Mouse (Mus musculus): ENCODE results near the gene Unk. TPM values are rescaled to one million over a fixed set of nuclear protein-coding genes. Genes with fewer than 3 reads are reported as not detected.

The Unk gene
- polyA plus RNA-seq, 1 experiment = 33.9 TPM

- H3K4me1 ChIP-seq (ENCODE audit: control insufficient read depth, insufficient read depth, low read length) = peaks cover 10% of the 10 kb centered on the region
- H3K27ac ChIP-seq (ENCODE audit: insufficient read depth, low read length) = no peak overlapping the region
- H3K36me3 ChIP-seq (ENCODE audit: control insufficient read depth, insufficient read depth, low read length, poor library complexity, severe bottlenecking) = no peaks in the 10 kb centered on the region
- H3K27me3 ChIP-seq (ENCODE audit: control insufficient read depth, insufficient read depth, low read length, poor library complexity, severe bottlenecking) = no peaks in the 10 kb centered on the region
- H3K4me3 ChIP-seq (ENCODE audit: low read depth, low read length) = no peak overlapping the region
- no peak for TF ChIP-seq CTCF (IDR thresholded peaks at IDR 0.05; ENCODE audit: low read depth, low read length)
- no peak for TF ChIP-seq POLR2A (IDR thresholded peaks at IDR 0.05; ENCODE audit: insufficient read depth, low read length)
- no peak for TF ChIP-seq EP300 (IDR thresholded peaks at IDR 0.05; ENCODE audit: insufficient read depth, low read depth, low read length)
- H3K9ac ChIP-seq (ENCODE audit: low read depth, poor library complexity, severe bottlenecking) = no peak overlapping the region
- no peaks in the 10 kb centered on the region for H3K9me3 ChIP-seq (replicated peaks; ENCODE audit: control insufficient read depth, insufficient read depth, low read length, poor library complexity, severe bottlenecking)
These were observed 68.8 kb downstream of the Unk start for GRCm38 (mm10) chr11:116098711-116099460.

GRCm38 (mm10) chr11:116099462-116099861 lies 69.3 kb downstream of the Unk start:
- Histone ChIP-seq H3K4me3 (ENCODE audit: low read depth, low read length) (no peak overlapping the region), H3K4me1 (ENCODE audit: control insufficient read depth, insufficient read depth, low read length) (peaks cover 9% of the 10 kb centered on the region), H3K36me3 (ENCODE audit: control insufficient read depth, insufficient read depth, low read length, poor library complexity, severe bottlenecking) (no peaks in the 10 kb centered on the region), H3K9ac (ENCODE audit: low read depth, poor library complexity, severe bottlenecking) (no peak overlapping the region), H3K27me3 (ENCODE audit: control insufficient read depth, insufficient read depth, low read length, poor library complexity, severe bottlenecking) (no peaks in the 10 kb centered on the region), H3K27ac (ENCODE audit: insufficient read depth, low read length) (no peak overlapping the region), H3K9me3 (replicated peaks; ENCODE audit: control insufficient read depth, insufficient read depth, low read length, poor library complexity, severe bottlenecking) (no peaks in the 10 kb centered on the region)
- TF ChIP-seq EP300 (IDR thresholded peaks at IDR 0.05; ENCODE audit: insufficient read depth, low read depth, low read length) (no peak), POLR2A (IDR thresholded peaks at IDR 0.05; ENCODE audit: insufficient read depth, low read length) (no peak), CTCF (IDR thresholded peaks at IDR 0.05; ENCODE audit: low read depth, low read length) (no peak)

GRCm38 (mm10) chr11:116100385-116100784 lies 70.3 kb downstream of the Unk start:
- TF ChIP-seq POLR2A (IDR thresholded peaks at IDR 0.05; ENCODE audit: insufficient read depth, low read length) (no peak), CTCF (IDR thresholded peaks at IDR 0.05; ENCODE audit: low read depth, low read length) (no peak), EP300 (IDR thresholded peaks at IDR 0.05; ENCODE audit: insufficient read depth, low read depth, low read length) (no peak)
- Histone ChIP-seq H3K27me3 (ENCODE audit: control insufficient read depth, insufficient read depth, low read length, poor library complexity, severe bottlenecking) (no peaks in the 10 kb centered on the region), H3K4me3 (ENCODE audit: low read depth, low read length) (no peak overlapping the region), H3K9ac (ENCODE audit: low read depth, poor library complexity, severe bottlenecking) (no peak overlapping the region), H3K36me3 (ENCODE audit: control insufficient read depth, insufficient read depth, low read length, poor library complexity, severe bottlenecking) (no peaks in the 10 kb centered on the region), H3K27ac (ENCODE audit: insufficient read depth, low read length) (no peak overlapping the region), H3K4me1 (ENCODE audit: control insufficient read depth, insufficient read depth, low read length) (peaks cover 10% of the 10 kb centered on the region), H3K9me3 (replicated peaks; ENCODE audit: control insufficient read depth, insufficient read depth, low read length, poor library complexity, severe bottlenecking) (no peaks in the 10 kb centered on the region)

- H3K4me1 ChIP-seq (ENCODE audit: control insufficient read depth, insufficient read depth, low read length) = peaks cover 10% of the 10 kb centered on the region
- peak overlapping the region; percentile 82 for H3K27ac ChIP-seq (ENCODE audit: insufficient read depth, low read length)
- no peak overlapping the region for H3K4me3 ChIP-seq (ENCODE audit: low read depth, low read length)
- no peaks in the 10 kb centered on the region for H3K36me3 ChIP-seq (ENCODE audit: control insufficient read depth, insufficient read depth, low read length, poor library complexity, severe bottlenecking)
- no peaks in the 10 kb centered on the region for H3K27me3 ChIP-seq (ENCODE audit: control insufficient read depth, insufficient read depth, low read length, poor library complexity, severe bottlenecking)
- peak overlapping the region; percentile 33; the same call in 1 of the 2 replicates for H3K9ac ChIP-seq (ENCODE audit: low read depth, poor library complexity, severe bottlenecking)
- TF ChIP-seq EP300 (IDR thresholded peaks at IDR 0.05; ENCODE audit: insufficient read depth, low read depth, low read length) (no peak), CTCF (IDR thresholded peaks at IDR 0.05; ENCODE audit: low read depth, low read length) (no peak), POLR2A (IDR thresholded peaks at IDR 0.05; ENCODE audit: insufficient read depth, low read length) (no peak)
- no peaks in the 10 kb centered on the region for H3K9me3 ChIP-seq (replicated peaks; ENCODE audit: control insufficient read depth, insufficient read depth, low read length, poor library complexity, severe bottlenecking)
These were observed 70.7 kb downstream of the Unk start for GRCm38 (mm10) chr11:116100839-116101238.

GRCm38 (mm10) chr11:116101931-116102381 lies 71.8 kb downstream of the Unk start:
- H3K9me3 ChIP-seq (replicated peaks; ENCODE audit: control insufficient read depth, insufficient read depth, low read length, poor library complexity, severe bottlenecking) = no peaks in the 10 kb centered on the region
- no peak overlapping the region for H3K4me3 ChIP-seq (ENCODE audit: low read depth, low read length)
- no peak for TF ChIP-seq CTCF (IDR thresholded peaks at IDR 0.05; ENCODE audit: low read depth, low read length)
- 0 out of 2 replicates have a peak, but pooled peaks have one; percentile 35 for TF ChIP-seq EP300 (IDR thresholded peaks at IDR 0.05; ENCODE audit: insufficient read depth, low read depth, low read length)
- H3K27me3 ChIP-seq (ENCODE audit: control insufficient read depth, insufficient read depth, low read length, poor library complexity, severe bottlenecking) = no peaks in the 10 kb centered on the region
- peaks cover 16% of the 10 kb centered on the region for H3K4me1 ChIP-seq (ENCODE audit: control insufficient read depth, insufficient read depth, low read length)
- peak overlapping the region; percentile 32 for H3K9ac ChIP-seq (ENCODE audit: low read depth, poor library complexity, severe bottlenecking)
- peak overlapping the region; percentile 82 for H3K27ac ChIP-seq (ENCODE audit: insufficient read depth, low read length)
- H3K36me3 ChIP-seq (ENCODE audit: control insufficient read depth, insufficient read depth, low read length, poor library complexity, severe bottlenecking) = no peaks in the 10 kb centered on the region

GRCm38 (mm10) chr11:116102472-116102871 lies 72.3 kb downstream of the Unk start:
- Histone ChIP-seq H3K9me3 (replicated peaks; ENCODE audit: control insufficient read depth, insufficient read depth, low read length, poor library complexity, severe bottlenecking) (no peaks in the 10 kb centered on the region), H3K9ac (ENCODE audit: low read depth, poor library complexity, severe bottlenecking) (peak overlapping the region; percentile 32), H3K27ac (ENCODE audit: insufficient read depth, low read length) (peak overlapping the region; percentile 82), H3K36me3 (ENCODE audit: control insufficient read depth, insufficient read depth, low read length, poor library complexity, severe bottlenecking) (no peaks in the 10 kb centered on the region), H3K4me1 (ENCODE audit: control insufficient read depth, insufficient read depth, low read length) (peaks cover 16% of the 10 kb centered on the region), H3K4me3 (ENCODE audit: low read depth, low read length) (no peak overlapping the region), H3K27me3 (ENCODE audit: control insufficient read depth, insufficient read depth, low read length, poor library complexity, severe bottlenecking) (no peaks in the 10 kb centered on the region)
- no peak for TF ChIP-seq EP300 (IDR thresholded peaks at IDR 0.05; ENCODE audit: insufficient read depth, low read depth, low read length)
- TF ChIP-seq POLR2A (IDR thresholded peaks at IDR 0.05; ENCODE audit: insufficient read depth, low read length) = no peak
- no peak for TF ChIP-seq CTCF (IDR thresholded peaks at IDR 0.05; ENCODE audit: low read depth, low read length)
